Comparison of ENCODE assay signal across 9 mouse cellular contexts in genomic region chr6:140577822-140578170, GRCm38 (mm10).
"Had no signal": no experiment of that assay in that cellular context is flagged by ENCODE, and none has a peak within 500 bp of the region (broad histone marks: within the 10 kb centered on the region; RNA-seq: fewer than 3 reads in every experiment).

No protein-coding gene starts in this region.

- H3K9ac ChIP-seq: intestine, embryonic 15.5 days; kidney, embryonic 15.5 days; limb, embryonic 15.5 days; midbrain, embryonic 15.5 days had no signal

- H3K27me3 ChIP-seq: intestine, embryonic 15.5 days; kidney, embryonic 15.5 days; limb, embryonic 15.5 days; midbrain, embryonic 15.5 days had no signal

- ATAC-seq: midbrain, embryonic 15.5 days had no signal

- H3K4me3 ChIP-seq: intestine, embryonic 15.5 days; kidney, embryonic 15.5 days; left cerebral cortex, adult 2 months; limb, embryonic 15.5 days; midbrain, embryonic 15.5 days had no signal

- H3K4me2 ChIP-seq: intestine, embryonic 15.5 days; kidney, embryonic 15.5 days; limb, embryonic 15.5 days; midbrain, embryonic 11.5 days; midbrain, embryonic 15.5 days had no signal

- DNase-seq: kidney, adult 2 months; kidney, postnatal 14 days; right cerebral cortex, postnatal 14 days had no signal

- H3K9me3 ChIP-seq: intestine, embryonic 15.5 days; kidney, embryonic 15.5 days; limb, embryonic 15.5 days; midbrain, embryonic 15.5 days had no signal

- H3K4me1 ChIP-seq: intestine, embryonic 15.5 days; kidney, embryonic 15.5 days; limb, embryonic 15.5 days; midbrain, embryonic 15.5 days had no signal

- H3K27ac ChIP-seq: intestine, embryonic 15.5 days; kidney, embryonic 15.5 days; left cerebral cortex, adult 2 months; limb, embryonic 15.5 days; midbrain, embryonic 15.5 days had no signal
